Mouse (Mus musculus): ENCODE results near the gene Grap. TPM values are rescaled to one million over a fixed set of nuclear protein-coding genes. Genes with fewer than 3 reads are reported as not detected.

Gene Grap
- total RNA-seq, 2 experiments from 2014 or later, result 2.0 to 2.7 TPM

- DNase-seq (ENCODE audit: low spot score), result no peak
These were observed 3.2 kb downstream of the Grap start for GRCm38 (mm10) chr11:61656148-61656850.

GRCm38 (mm10) chr11:61657432-61657831, 4.4 kb downstream of the Grap start:
- DNase-seq (ENCODE audit: low spot score), result no peak

- no peak for DNase-seq (ENCODE audit: low spot score)
These were observed 5.4 kb downstream of the Grap start for GRCm38 (mm10) chr11:61658360-61658922.

GRCm38 (mm10) chr11:61659011-61659858, 6.2 kb downstream of the Grap start:
- DNase-seq (ENCODE audit: low spot score), result peak; percentile 18

- DNase-seq (ENCODE audit: low spot score), result no peak
These were observed 6.9 kb downstream of the Grap start for GRCm38 (mm10) chr11:61660001-61660400.

GRCm38 (mm10) chr11:61660806-61661392, 7.8 kb downstream of the Grap start:
- DNase-seq (ENCODE audit: low spot score), result no peak

GRCm38 (mm10) chr11:61662189-61662588, 9.1 kb downstream of the Grap start:
- DNase-seq (ENCODE audit: low spot score), result no peak

- DNase-seq (ENCODE audit: low spot score), result no peak
These were observed 12.3 kb downstream of the Grap start for GRCm38 (mm10) chr11:61665401-61665800.

GRCm38 (mm10) chr11:61665991-61666799, 13.1 kb downstream of the Grap start:
- peak; percentile 34 for DNase-seq (ENCODE audit: low spot score)

GRCm38 (mm10) chr11:61667248-61667647, 14.2 kb downstream of the Grap start:
- no peak for DNase-seq (ENCODE audit: low spot score)

GRCm38 (mm10) chr11:61667782-61668181, 14.7 kb downstream of the Grap start:
- no peak for DNase-seq (ENCODE audit: low spot score)

- no peak for DNase-seq (ENCODE audit: low spot score)
These were observed 16.7 kb downstream of the Grap start for GRCm38 (mm10) chr11:61669492-61670490.

- no peak for DNase-seq (ENCODE audit: low spot score)
These were observed 18.8 kb downstream of the Grap start for GRCm38 (mm10) chr11:61671781-61672383.

- DNase-seq (ENCODE audit: low spot score), result peak; percentile 26
These were observed 20.6 kb downstream of the Grap start for GRCm38 (mm10) chr11:61673686-61674085.

GRCm38 (mm10) chr11:61674151-61674838, 21.2 kb downstream of the Grap start:
- DNase-seq (ENCODE audit: low spot score), result no peak

GRCm38 (mm10) chr11:61674839-61675159, 21.7 kb downstream of the Grap start:
- no peak for DNase-seq (ENCODE audit: low spot score)

- no peak for DNase-seq (ENCODE audit: low spot score)
These were observed 22.3 kb downstream of the Grap start for GRCm38 (mm10) chr11:61675332-61675731.

- no peak for DNase-seq (ENCODE audit: low spot score)
These were observed 23.3 kb downstream of the Grap start for GRCm38 (mm10) chr11:61676216-61676854.

All from gastrocnemius, adult 18-20 months (tissue).